Mouse (Mus musculus): Measurements from ENCODE around the gene Etv1.

Gene Etv1

DNA sequence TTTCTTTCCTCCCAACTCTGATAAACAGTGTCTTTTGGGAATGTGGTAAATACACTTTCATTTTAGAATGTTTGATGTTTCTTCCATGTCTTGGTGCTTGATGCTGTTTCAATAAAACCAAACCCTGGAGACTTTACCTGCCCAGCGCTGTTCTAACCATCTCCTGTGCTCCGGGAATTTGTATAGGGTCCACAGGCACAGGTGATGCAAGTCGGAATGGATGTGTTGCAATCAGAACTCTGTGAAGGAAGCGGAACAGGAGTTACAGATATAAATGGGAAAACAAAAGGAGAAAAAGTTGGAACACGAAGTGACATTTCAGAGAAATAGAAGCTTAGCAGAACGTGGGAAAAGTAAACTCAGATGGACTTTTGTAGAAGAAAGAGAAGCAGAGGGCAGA lies 127.1 kb downstream of the Etv1 start:
- in situ Hi-C loops (cut with MboI; ENCODE audit: unreplicated experiment in 2 of 2) = no loop called here

DNA sequence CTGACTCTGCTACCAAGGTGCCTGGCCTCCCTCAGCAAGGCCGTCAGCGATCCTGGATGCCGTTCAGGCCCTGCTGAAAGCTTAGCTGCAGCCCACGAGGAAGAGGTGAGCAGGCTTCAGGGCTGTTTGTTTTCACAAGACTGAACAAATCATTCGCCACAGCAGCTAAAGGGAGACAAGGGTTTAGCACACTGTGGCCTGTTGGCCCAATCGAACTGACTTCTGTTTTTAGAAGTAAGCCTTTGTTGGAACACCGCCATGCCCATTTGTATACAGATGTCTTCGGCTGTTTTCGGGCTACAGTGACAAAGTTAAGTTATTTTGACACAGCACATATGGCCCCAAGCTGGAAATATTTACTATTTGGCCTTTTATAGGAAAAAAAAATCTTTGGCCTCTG lies 127.6 kb downstream of the Etv1 start:
- in situ Hi-C loops (cut with MboI; ENCODE audit: unreplicated experiment in 2 of 2) = no loop called here

DNA sequence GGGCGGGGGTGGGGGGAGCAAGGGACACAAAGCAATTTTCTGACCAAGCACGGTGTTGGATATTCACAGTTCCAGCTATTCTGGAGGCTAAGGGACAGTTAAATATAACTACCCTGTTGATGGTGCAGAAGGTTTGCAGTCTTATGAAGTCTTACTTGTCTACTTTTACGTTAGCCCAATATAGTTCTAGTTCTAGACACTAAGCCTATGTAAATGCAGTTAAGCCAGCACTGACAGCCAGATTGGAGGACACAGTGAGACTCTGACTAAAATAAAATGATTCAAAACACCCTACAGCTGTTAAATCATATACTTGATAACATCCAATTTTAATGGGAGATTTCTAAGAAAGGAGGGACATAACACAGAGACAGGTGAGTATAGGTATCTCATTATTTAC lies 129.8 kb downstream of the Etv1 start:
- in situ Hi-C loops (cut with MboI; ENCODE audit: unreplicated experiment in 2 of 2) = no loop called here
